Mouse (Mus musculus): ENCODE data around the gene Pard3b. TPM values are rescaled to one million over a fixed set of nuclear protein-coding genes. Genes with fewer than 3 reads are reported as not detected.

Pard3b gene
- total and polyA plus RNA-seq, 3 experiments = 0.30 to 0.75 (median 0.63) TPM

DNA sequence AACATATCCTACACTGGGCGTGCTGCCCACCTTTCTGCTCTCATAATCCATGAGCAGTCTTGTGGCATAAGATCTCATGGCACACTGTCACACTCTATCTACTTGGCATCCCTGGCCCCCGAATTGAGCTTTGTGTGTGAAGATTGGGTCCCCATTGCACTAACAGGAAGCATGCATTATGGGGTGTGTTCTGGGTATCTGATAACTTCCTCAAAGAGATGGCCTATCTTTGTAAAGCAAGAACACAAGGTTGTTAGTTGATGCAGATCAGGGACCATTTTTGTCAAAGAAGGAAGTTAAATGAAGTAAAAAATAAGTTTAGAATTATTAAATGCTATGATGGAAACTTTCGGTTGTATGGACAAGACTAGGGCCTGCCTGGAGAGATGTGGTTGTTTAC lies 755.9 kb downstream of the Pard3b start:
- Histone ChIP-seq H3K36me3 (replicated peaks in 1 of 2; ENCODE audit: control insufficient read depth in 1 of 2, insufficient read depth in 1 of 2, low read length in 1 of 2) (no peaks in the 10 kb centered on the region), H3K4me1 (ENCODE audit: control insufficient read depth in 1 of 2, insufficient read depth in 2 of 2) (peaks cover 0 to 9% of the 10 kb centered on the region in 2 experiments; a peak in 2 of 4 replicates), H3K27me3 (replicated peaks) (no peaks in the 10 kb centered on the region), H3K9me3 (replicated peaks; ENCODE audit: low read length) (no peaks in the 10 kb centered on the region), H3K27ac (ENCODE audit: insufficient read depth, low read depth) (no peak overlapping the region), H3K4me2 (ENCODE audit: insufficient read depth, low read depth, poor library complexity, severe bottlenecking) (no peak overlapping the region), H3K4me3 (replicated peaks in 1 of 3; ENCODE audit: low read depth in 2 of 3, low read length in 2 of 3, poor library complexity in 1 of 3) (no peak overlapping the region), H3K79me2 (replicated peaks; ENCODE audit: control insufficient read depth, extremely low read depth, insufficient read depth, poor library complexity, severe bottlenecking) (no peaks in the 10 kb centered on the region), H3K9ac (ENCODE audit: insufficient read depth, low read depth) (no peak overlapping the region)
- DNase-seq (ENCODE audit: extremely low read depth) = no peak
- TF ChIP-seq NRF1 (IDR thresholded peaks at IDR 0.05; ENCODE audit: low read depth, low read length) = no peak
- no peak for TF ChIP-seq ZKSCAN1 (IDR thresholded peaks at IDR 0.05; ENCODE audit: borderline replicate concordance, low read depth, low read length)
- no peak for TF ChIP-seq RAD21 (IDR thresholded peaks at IDR 0.05; ENCODE audit: low read depth, low read length)
- TF ChIP-seq SIN3A (IDR thresholded peaks at IDR 0.05; ENCODE audit: low read length) = no peak
- TF ChIP-seq ZMIZ1 (IDR thresholded peaks at IDR 0.05; ENCODE audit: low read depth, low read length) = no peak
- TF ChIP-seq ELF1 (IDR thresholded peaks at IDR 0.05; ENCODE audit: low read depth, low read length) = no peak
- TF ChIP-seq MAZ (IDR thresholded peaks at IDR 0.05; ENCODE audit: low read depth, low read length) = no peak
- no peak for TF ChIP-seq HCFC1 (IDR thresholded peaks at IDR 0.05; ENCODE audit: low read depth, low read length)
- TF ChIP-seq MEF2A (IDR thresholded peaks at IDR 0.05; ENCODE audit: borderline replicate concordance, low read depth, low read length) = no peak
- no peak for TF ChIP-seq USF2 (conservative IDR thresholded peaks at IDR 0.05; ENCODE audit: low read depth, low read length)
- TF ChIP-seq SMC3 (IDR thresholded peaks at IDR 0.05; ENCODE audit: low read depth, low read length) = no peak
- no peak for TF ChIP-seq TBP (conservative IDR thresholded peaks at IDR 0.05; ENCODE audit: low read depth, low read length)
- no peak for TF ChIP-seq CHD1 (IDR thresholded peaks at IDR 0.05; ENCODE audit: low read depth, low read length)
- TF ChIP-seq MAFK (IDR thresholded peaks at IDR 0.05; ENCODE audit: insufficient replicate concordance, low read length) = no peak
- no peak for TF ChIP-seq ETS1 (conservative IDR thresholded peaks at IDR 0.05; ENCODE audit: low read depth, low read length)
- no peak for TF ChIP-seq BHLHE40 (IDR thresholded peaks at IDR 0.05; ENCODE audit: low read depth, low read length)
- in situ Hi-C loops (cut with MboI; ENCODE audit: low pct_ligation_motif_present, low pct_unique_long_range_greater_than_20kb, low sequenced_read_pairs) (no loop called here), dilution Hi-C loops (cut with MboI; ENCODE audit: extremely low pct_ligation_motif_present, extremely low pct_unique_long_range_greater_than_20kb, low sequenced_read_pairs) (no loop called here)

DNA sequence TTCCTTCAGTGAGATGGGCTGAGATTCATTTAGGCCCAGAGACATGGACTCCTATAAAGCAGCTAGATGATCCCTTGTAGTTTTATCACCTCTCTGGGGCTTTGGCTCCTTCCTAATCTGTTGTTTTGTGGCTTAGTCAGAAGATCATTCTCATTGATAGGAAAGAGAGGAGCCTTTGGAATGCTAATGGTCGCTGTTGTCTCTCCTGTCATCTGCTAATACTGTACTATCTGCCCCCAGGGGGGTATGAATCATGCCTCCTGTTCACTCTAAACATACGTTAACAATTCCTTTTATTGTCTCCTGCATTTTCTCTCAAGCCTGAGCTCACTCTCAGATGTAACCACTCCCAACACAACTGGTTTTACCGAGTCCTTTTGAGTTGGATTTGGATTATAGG lies 759.6 kb downstream of the Pard3b start:
- dilution Hi-C loops (cut with MboI; ENCODE audit: extremely low pct_ligation_motif_present, extremely low pct_unique_long_range_greater_than_20kb, low sequenced_read_pairs) = no loop called here
- H3K4me1 ChIP-seq (ENCODE audit: control insufficient read depth in 1 of 2, insufficient read depth in 2 of 2) = peaks cover 0 to under 1% of the 10 kb centered on the region in 2 experiments; a peak in 1 of 4 replicates
- no peak for TF ChIP-seq POLR2AphosphoS2 (IDR thresholded peaks at IDR 0.05; ENCODE audit: low read depth, low read length)
- TF ChIP-seq JUND (conservative IDR thresholded peaks at IDR 0.05; ENCODE audit: low read depth, low read length) = no peak
- no peak for TF ChIP-seq USF1 (IDR thresholded peaks at IDR 0.05; ENCODE audit: low read depth, low read length)
- no peak for TF ChIP-seq ZNF384 (IDR thresholded peaks at IDR 0.05; ENCODE audit: low read depth, low read length)
- TF ChIP-seq IRF4 (IDR thresholded peaks at IDR 0.05; ENCODE audit: low read depth, low read length) = no peak
- no peak for TF ChIP-seq KAT2A (IDR thresholded peaks at IDR 0.05; ENCODE audit: insufficient replicate concordance, low read length)
- no peak for TF ChIP-seq SMC3 (IDR thresholded peaks at IDR 0.05; ENCODE audit: low read depth, low read length)
- TF ChIP-seq HCFC1 (IDR thresholded peaks at IDR 0.05; ENCODE audit: low read depth, low read length) = no peak
- no peak for TF ChIP-seq EP300 (IDR thresholded peaks at IDR 0.05; ENCODE audit: low read length)
- no peak for TF ChIP-seq BHLHE40 (IDR thresholded peaks at IDR 0.05; ENCODE audit: low read depth, low read length)
- no peak for TF ChIP-seq ELF1 (IDR thresholded peaks at IDR 0.05; ENCODE audit: low read depth, low read length)
- TF ChIP-seq RCOR1 (conservative IDR thresholded peaks at IDR 0.05; ENCODE audit: low read depth, low read length) = no peak
- H3K9me3 ChIP-seq (replicated peaks; ENCODE audit: low read length) = no peaks in the 10 kb centered on the region
- in situ Hi-C loops (cut with MboI; ENCODE audit: low pct_ligation_motif_present, low pct_unique_long_range_greater_than_20kb, low sequenced_read_pairs) = no loop called here
- no peaks in the 10 kb centered on the region for H3K79me2 ChIP-seq (replicated peaks; ENCODE audit: control insufficient read depth, extremely low read depth, insufficient read depth, poor library complexity, severe bottlenecking)
- H3K9ac ChIP-seq (ENCODE audit: insufficient read depth, low read depth) = no peak overlapping the region
- no peak for DNase-seq (ENCODE audit: extremely low read depth)
- no peaks in the 10 kb centered on the region for H3K27me3 ChIP-seq (replicated peaks)
- no peaks in the 10 kb centered on the region for H3K36me3 ChIP-seq (replicated peaks in 1 of 2; ENCODE audit: control insufficient read depth in 1 of 2, insufficient read depth in 1 of 2, low read length in 1 of 2)
- H3K27ac ChIP-seq (ENCODE audit: insufficient read depth, low read depth) = no peak overlapping the region
- H3K4me3 ChIP-seq (replicated peaks in 1 of 3; ENCODE audit: low read depth in 2 of 3, low read length in 2 of 3, poor library complexity in 1 of 3) = no peak overlapping the region
- H3K4me2 ChIP-seq (ENCODE audit: insufficient read depth, low read depth, poor library complexity, severe bottlenecking) = no peak overlapping the region
